Mouse (Mus musculus) liver, embryonic 14.5 days (tissue): Measurements from ENCODE around the gene Slc35a5. TPM values are rescaled to one million over a fixed set of nuclear protein-coding genes. Genes with fewer than 3 reads are reported as not detected.

Source experiments
- ATAC-seq: fragments of 200-750 bp; cut with Nextera tagmentation; 2 replicates; pipeline ENCODE4 v1.8.0; 2017; ENCODE audit warnings: moderate number of reproducible peaks, mild to moderate bottlenecking, moderate library complexity; ENCODE audit not compliant: insufficient read depth
- DNase-seq, 3 experiments: peaks; one replicate each; pipeline ENCODE4 v3.0.0-alpha.2; 2012 to 2013; ENCODE audit warnings: low read depth in 3 of 3, low spot score in 3 of 3
- H3K27ac ChIP-seq: fragments of 300-500 bp; sonication (generic); 2 replicates; pipeline ENCODE4 v1.5.1; 2014; ENCODE audit warnings: moderate library complexity, mild to moderate bottlenecking, control low read depth, inconsistent platforms
- H3K27me3 ChIP-seq: fragments of 300-500 bp; sonication (generic); 2 replicates; pipeline ENCODE4 v1.6.1; 2014; ENCODE audit warnings: mild to moderate bottlenecking, low read length, moderate library complexity; ENCODE audit not compliant: control insufficient read depth, insufficient read depth
- H3K36me3 ChIP-seq: fragments of 300-500 bp; sonication (generic); replicated peaks from 2 replicates; pipeline ENCODE4 v1.6.1; 2014; ENCODE audit warnings: low read depth; ENCODE audit not compliant: control insufficient read depth, insufficient read depth
- H3K4me1 ChIP-seq, 2 experiments: fragments of 200-500 bp in 1 of 2; fragments of 300-500 bp in 1 of 2; sonication (generic) in 1 of 2; replicated peaks; 2 replicates each; pipeline ENCODE4 v1.6.1; 2012 to 2014; ENCODE audit warnings: antibody characterized with exemption in 1 of 2, inconsistent platforms in 1 of 2, low read length in 1 of 2; ENCODE audit not compliant: control insufficient read depth in 2 of 2, insufficient read depth in 2 of 2
- H3K4me2 ChIP-seq: fragments of 300-500 bp; sonication (generic); 2 replicates; pipeline ENCODE4 v1.6.1; 2014; ENCODE audit warnings: low read depth, mild to moderate bottlenecking, control low read depth, moderate library complexity
- H3K4me3 ChIP-seq, 2 experiments: fragments of 200-500 bp in 1 of 2; fragments of 300-500 bp in 1 of 2; sonication (generic) in 1 of 2; 2 replicates each; pipeline ENCODE4 v1.5.1; 2012 to 2014; ENCODE audit warnings: low read depth in 2 of 2, low read length in 2 of 2, mild to moderate bottlenecking in 2 of 2, control low read depth in 1 of 2, inconsistent platforms in 1 of 2, moderate library complexity in 1 of 2; ENCODE audit not compliant: insufficient read depth in 1 of 2
- H3K9ac ChIP-seq: fragments of 300-500 bp; sonication (generic); replicated peaks from 2 replicates; pipeline ENCODE4 v1.6.1; 2014; ENCODE audit warnings: mild to moderate bottlenecking, control low read depth, moderate library complexity
- H3K9me3 ChIP-seq: fragments of 300-500 bp; sonication (generic); 2 replicates; pipeline ENCODE4 v1.6.1; 2016; ENCODE audit warnings: low read length, mixed read lengths; ENCODE audit not compliant: control insufficient read depth
- CTCF ChIP-seq: IDR thresholded peaks from 2 replicates; pipeline ENCODE4 v1.5.1; 2016; ENCODE audit warnings: antibody characterized with exemption, low read depth, control low read depth
- EP300 ChIP-seq: IDR thresholded peaks from 2 replicates; pipeline ENCODE4 v1.6.1; 2016; ENCODE audit warnings: antibody characterized with exemption, low read depth
- WGBS: fragments of 180-500 bp; shearing (Covaris S2); extraction: QIAGEN DNeasy Blood & Tissue Kit; methylation state at CpG from one replicate; pipeline ENCODE4 v1.1.7; 2014; ENCODE audit not compliant: insufficient replicate concordance; 5-methylcytosine and 5-hydroxymethylcytosine counted together
- polyA plus RNA-seq, 2 experiments: library from polyadenylated mRNA; depleted of rRNA in 1 of 2; stranded (reverse) in 1 of 2; unstranded in 1 of 2; fragments of >200 nt; fragmentation: Nextera tagmentation in 1 of 2; extraction: Ambion mirVana in 1 of 2; gene quantifications; 2 replicates each; pipeline versions ENCODE4 v1.2.1 to v1.2.3; 2012 to 2014

The Slc35a5 gene
- polyA plus RNA-seq, 2 experiments: 2.5 to 4.2 TPM

GRCm38 (mm10) chr16:45095030-45095429 is 63.5 kb downstream of the Slc35a5 start:
- WGBS: 68% methylated on average over 13 of the region's 13 CpGs
- no peak for ATAC-seq
- H3K4me3 ChIP-seq: no peak overlapping the region
- DNase-seq: no peak
- no peaks in the 10 kb centered on the region for H3K9me3 ChIP-seq
- no peaks in the 10 kb centered on the region; a peak in 2 of 4 replicates for H3K4me1 ChIP-seq
- no peak overlapping the region; the same call in 1 of the 2 replicates for H3K4me2 ChIP-seq
- H3K9ac ChIP-seq: no peak overlapping the region
- H3K27ac ChIP-seq: no peak overlapping the region
- no peaks in the 10 kb centered on the region for H3K27me3 ChIP-seq
- TF ChIP-seq EP300: no peak
- no peak for TF ChIP-seq CTCF
- no peaks in the 10 kb centered on the region for H3K36me3 ChIP-seq

- Histone ChIP-seq H3K9ac (no peak overlapping the region), H3K4me2 (no peak overlapping the region), H3K4me1 (no peaks in the 10 kb centered on the region; a peak in 2 of 4 replicates), H3K27me3 (no peaks in the 10 kb centered on the region), H3K36me3 (no peaks in the 10 kb centered on the region), H3K4me3 (peak overlapping the region in 1 of 2 experiments; percentile 46; a peak in 2 of 4 replicates), H3K27ac (no peak overlapping the region), H3K9me3 (no peaks in the 10 kb centered on the region)
- no peak for ATAC-seq
- DNase-seq: no peak
- no peak for TF ChIP-seq EP300
- TF ChIP-seq CTCF: no peak
- 12% methylated on average over 9 of the region's 9 CpGs for WGBS
Measured at GRCm38 (mm10) chr16:45094136-45094756, 64.3 kb downstream of the Slc35a5 start.

- no peak within 1 kb of the TSS for H3K4me2 ChIP-seq
- no peak for TF ChIP-seq CTCF
- no peak for TF ChIP-seq EP300
- peak within 1 kb of the TSS in 1 of 2 experiments; percentile 46; a peak in 2 of 4 replicates for H3K4me3 ChIP-seq
- H3K4me1 ChIP-seq: no peaks in the 10 kb centered on the region; a peak in 2 of 4 replicates
- H3K36me3 ChIP-seq: no peaks in the 10 kb centered on the region
- no peak within 1 kb of the TSS for H3K9ac ChIP-seq
- DNase-seq: no peak
- ATAC-seq: no peak
- no peaks in the 10 kb centered on the region for H3K27me3 ChIP-seq
- H3K9me3 ChIP-seq: no peaks in the 10 kb centered on the region
- WGBS: 14% methylated on average over 6 of the region's 6 CpGs
- no peak within 1 kb of the TSS for H3K27ac ChIP-seq
Measured at GRCm38 (mm10) chr16:45093137-45093731, 65.3 kb downstream of the Slc35a5 start, which contains the start of gene Ccdc80. Ccdc80 (plus strand) TSS chr16:45093402.

- TF ChIP-seq CTCF (peak; percentile 83), EP300 (no peak)
- Histone ChIP-seq H3K9ac (no peak overlapping the region), H3K27me3 (no peaks in the 10 kb centered on the region), H3K27ac (no peak overlapping the region), H3K4me1 (no peaks in the 10 kb centered on the region; a peak in 2 of 4 replicates), H3K9me3 (no peaks in the 10 kb centered on the region), H3K36me3 (no peaks in the 10 kb centered on the region), H3K4me3 (peak overlapping the region in 1 of 2 experiments; percentile 29; a peak in 1 of 4 replicates), H3K4me2 (peak overlapping the region; percentile 41)
- no peak for ATAC-seq
- 5% methylated on average over 10 of the region's 10 CpGs for WGBS
- DNase-seq: peak in 2 of 3 experiments; percentile 25 to 37
Measured at GRCm38 (mm10) chr16:45090005-45090404, 68.5 kb downstream of the Slc35a5 start.

Other genes starting within 250 kb of the Slc35a5 start
- gene Cd200r3, start 215.0 kb downstream of the Slc35a5 start, polyA plus RNA-seq (2012; rRNA removed): 0.38 and 0.68 TPM in 2 replicates
- gene Cd200r3, start 215.0 kb downstream of the Slc35a5 start, polyA plus RNA-seq (2014; fragmentation: Nextera tagmentation; extraction: Ambion mirVana): 0.98 and 1.2 TPM in 2 replicates
- 2.6 and 3.7 TPM in 2 replicates for gene Ccdc80, start 65.3 kb downstream of the Slc35a5 start, polyA plus RNA-seq (2012; rRNA removed)
- 6.8 and 7.2 TPM in 2 replicates for gene Ccdc80, start 65.3 kb downstream of the Slc35a5 start, polyA plus RNA-seq (2014; fragmentation: Nextera tagmentation; extraction: Ambion mirVana)
- gene Atg3, start 79 bp upstream of the Slc35a5 start, polyA plus RNA-seq (2012; rRNA removed): 5.2 and 11.2 TPM in 2 replicates
- gene Atg3, start 79 bp upstream of the Slc35a5 start, polyA plus RNA-seq (2014; fragmentation: Nextera tagmentation; extraction: Ambion mirVana): 18.1 TPM in 2 replicates
- 0.25 and 0.42 TPM in 2 replicates for gene Btla, start 65.6 kb upstream of the Slc35a5 start, polyA plus RNA-seq (2012; rRNA removed)
- 0.20 and 0.32 TPM in 2 replicates for gene Btla, start 65.6 kb upstream of the Slc35a5 start, polyA plus RNA-seq (2014; fragmentation: Nextera tagmentation; extraction: Ambion mirVana)